Mouse (Mus musculus) thymus, postnatal 14 days (tissue): ENCODE data around the gene Rasgef1a.
A peak's percentile ranks its signal among the peaks of the same experiment; 100 is the strongest.

Experiments
- DNase-seq: peaks from one replicate; pipeline ENCODE4 v3.0.0; 2021

Gene Rasgef1a

DNA sequence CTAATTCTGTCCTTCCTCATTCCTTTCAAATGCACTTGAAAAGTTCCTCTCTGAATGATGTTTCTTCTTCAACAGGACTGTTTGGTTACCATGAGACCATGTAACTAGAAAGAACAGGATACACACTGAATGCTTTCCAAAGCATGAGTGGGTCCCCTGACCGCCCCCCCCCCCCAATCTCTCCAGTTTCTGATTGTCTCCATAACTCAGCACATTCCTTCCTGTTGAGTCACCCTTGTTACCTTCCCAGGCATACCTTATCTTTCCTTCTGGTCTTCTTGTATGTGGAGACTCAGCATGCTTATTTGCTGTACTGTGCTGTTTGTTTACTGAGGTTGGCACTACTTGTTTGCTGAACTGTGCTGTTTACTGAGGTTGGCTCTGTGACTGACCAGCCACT, 20.2 kb downstream of the Rasgef1a start:
- DNase-seq, result no peak

DNA sequence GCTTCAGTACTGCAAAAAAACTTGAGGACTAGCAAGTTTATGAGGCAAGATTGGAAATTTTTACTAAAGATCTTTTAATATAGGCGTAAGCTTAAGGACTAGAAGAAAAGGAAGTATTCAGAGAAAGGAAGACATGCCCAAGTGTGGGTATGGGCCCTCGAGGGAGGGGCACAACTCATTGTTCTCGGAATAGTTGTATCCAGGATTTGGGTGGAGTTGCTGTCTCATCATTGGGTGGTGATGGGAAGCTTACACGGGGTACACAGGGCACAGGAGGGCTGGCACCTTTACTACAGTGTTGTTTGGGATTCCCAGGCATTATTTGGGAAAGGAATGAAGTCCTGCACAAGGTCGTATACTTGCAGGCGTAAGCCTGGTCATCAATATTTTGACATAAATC, 24.4 kb downstream of the Rasgef1a start:
- DNase-seq, result no peak

DNA sequence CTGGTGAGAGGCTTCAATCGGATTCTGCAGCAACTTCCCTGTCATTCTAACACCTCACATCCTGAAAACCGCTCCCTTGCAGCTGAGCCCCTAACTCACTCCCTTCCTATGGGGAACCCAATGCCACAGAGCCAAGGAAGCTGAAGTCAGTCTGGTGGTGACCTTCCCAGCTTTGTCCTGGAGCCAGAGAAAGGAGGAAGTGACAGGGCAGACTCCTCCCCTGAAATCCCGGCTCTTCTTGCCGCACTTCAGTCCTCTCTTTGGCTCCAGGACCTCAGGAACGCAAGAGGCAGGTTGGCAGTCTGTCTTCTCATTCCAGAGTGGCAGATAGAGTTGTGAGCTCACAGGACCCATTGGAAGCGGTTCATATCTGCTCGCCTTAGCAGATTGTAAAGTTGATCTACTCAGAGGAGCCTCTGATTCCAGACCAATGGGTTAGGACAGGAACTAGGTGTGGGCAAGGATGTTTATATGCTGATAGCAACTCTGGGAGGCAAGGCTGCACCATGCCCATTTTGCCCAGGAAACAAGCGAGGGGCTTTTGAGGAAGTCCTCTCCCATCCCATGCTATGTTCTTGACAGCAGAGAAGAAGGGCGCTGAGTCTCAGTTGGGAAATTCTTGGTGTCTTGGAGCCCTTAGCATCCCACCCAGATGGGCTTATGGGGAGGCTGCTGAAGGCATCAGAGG, 25.0 kb downstream of the Rasgef1a start:
- DNase-seq, result no peak

DNA sequence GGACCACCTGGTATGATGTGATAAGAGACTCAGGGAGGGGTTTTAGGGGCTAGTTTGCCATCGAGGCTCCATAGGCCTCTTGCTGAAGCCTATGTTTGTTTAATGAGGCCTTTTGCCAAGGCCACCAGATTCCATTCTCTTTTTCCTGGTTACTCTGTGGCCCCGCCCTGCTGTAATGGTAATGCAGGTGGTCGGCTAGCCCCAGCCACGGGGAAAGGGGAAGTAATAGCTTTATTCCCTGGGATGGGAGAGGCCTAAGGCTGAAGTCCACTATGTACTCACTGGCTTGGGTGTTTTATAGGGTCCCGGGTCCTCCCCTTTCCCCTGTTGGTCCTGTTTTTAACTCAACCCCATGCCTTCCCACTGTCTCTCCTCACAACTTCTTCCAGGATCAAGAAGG, 25.6 kb downstream of the Rasgef1a start:
- DNase-seq, result no peak

DNA sequence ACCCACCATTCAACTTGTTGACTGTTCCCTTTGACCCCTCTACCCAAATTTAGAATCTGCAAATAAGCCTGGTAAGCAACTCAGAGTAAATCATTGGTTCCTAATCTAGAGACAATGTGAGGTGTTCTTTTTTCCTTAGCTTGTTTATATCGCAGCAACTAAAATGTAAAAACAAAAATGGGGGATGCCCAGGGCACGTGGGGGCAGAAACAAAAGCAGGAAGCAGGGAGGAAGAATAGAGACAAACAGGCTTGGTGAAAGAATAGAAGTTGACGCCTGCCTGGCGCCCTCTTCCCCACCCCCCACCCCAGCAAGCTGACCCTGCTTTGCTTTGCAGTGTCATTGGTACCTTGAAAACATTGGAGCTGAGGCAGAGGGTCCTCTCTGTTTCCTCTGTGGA, 33.9 kb downstream of the Rasgef1a start:
- DNase-seq, result no peak

DNA sequence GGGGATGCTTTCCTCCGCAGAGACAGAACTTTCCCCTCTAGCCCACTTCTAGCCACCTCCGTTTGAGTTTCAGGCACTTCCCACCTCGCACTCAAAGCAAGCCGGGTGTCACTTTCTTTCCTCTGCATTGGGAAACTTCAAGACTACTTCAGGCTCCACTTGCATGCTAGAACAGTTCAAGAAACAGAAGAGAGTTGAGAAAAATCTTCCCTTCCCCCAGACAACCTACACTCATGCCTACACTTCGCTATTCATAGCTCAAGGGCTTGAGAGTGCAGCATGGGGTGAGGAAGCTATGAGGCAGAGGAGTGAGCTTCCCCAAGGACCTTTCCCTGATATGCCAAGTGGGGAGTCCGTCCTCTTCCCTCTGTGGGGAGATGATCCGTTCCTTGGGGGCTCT, 34.7 kb downstream of the Rasgef1a start:
- no peak for DNase-seq

DNA sequence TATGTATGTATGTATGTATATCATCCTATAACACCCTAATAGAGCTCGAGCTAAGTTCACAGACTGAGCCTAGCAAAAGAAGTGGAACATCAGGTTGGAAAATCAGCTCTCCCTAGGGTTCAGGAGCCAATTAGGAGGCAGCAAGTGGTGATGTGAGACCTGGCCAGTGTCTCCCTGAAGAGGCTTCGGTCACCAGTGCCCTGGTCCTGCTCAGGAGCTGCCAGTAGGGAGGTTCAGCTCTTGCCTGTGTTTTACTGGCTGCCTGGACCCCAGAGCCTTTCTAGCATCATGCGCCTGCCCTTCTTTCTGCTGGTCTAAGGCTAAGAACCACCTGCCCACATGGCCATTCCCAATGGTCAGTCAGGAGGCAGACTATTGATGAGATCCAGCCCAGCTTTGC, 35.3 kb downstream of the Rasgef1a start:
- DNase-seq, result no peak

DNA sequence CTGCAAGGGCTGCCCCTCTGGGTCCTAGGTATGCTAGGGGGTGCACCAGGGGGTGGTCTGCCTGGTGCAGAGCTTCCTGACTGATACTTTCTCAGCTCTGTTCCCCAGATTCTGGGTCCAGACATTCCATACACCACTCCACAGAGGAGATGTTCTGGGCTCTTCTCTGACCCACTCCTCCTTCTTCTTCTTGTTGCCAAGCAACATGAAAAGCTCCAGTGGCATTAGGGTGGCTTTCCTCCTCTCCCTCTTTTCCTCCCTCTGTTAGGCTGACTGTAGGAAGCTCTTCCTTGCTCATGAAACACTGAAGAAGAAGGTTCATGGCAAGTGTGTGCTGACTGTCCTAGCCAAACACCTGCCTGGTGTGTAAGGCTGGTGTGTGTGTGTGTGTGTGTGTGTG, 35.7 kb downstream of the Rasgef1a start:
- no peak for DNase-seq

DNA sequence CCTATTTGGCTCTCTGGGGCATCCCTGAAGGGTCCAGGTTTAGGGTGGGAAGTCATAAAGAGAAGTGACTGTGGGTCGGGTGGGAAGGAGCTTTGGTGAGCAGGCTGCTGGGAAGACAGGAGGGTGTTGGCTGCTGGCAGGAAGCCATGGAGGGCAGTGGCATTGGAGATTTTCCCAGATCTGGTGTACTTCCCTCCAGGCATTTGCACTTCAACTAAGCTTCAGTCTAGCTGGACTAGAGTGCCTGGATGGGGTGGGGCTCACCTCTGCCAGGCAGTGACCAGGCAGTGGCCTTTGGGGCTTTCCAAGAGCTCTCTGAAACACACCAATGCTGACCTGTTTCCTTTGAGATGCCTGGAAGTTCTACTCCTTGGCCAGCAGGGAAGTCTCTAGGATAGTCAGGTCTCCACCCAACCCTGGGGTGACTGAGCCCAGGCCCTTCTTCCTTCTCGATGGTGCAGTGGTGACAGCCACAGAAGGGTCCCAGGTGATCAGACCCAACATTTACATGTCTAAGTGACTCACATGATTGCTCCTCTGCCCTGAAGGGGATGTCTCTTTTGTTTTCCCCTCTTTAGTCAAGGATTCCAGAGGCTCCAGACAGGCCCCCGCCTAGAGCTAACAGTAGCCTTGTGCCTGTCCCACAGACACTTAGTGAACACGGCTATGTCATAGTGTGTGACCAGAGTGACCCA, 36.7 kb downstream of the Rasgef1a start:
- no peak for DNase-seq

DNA sequence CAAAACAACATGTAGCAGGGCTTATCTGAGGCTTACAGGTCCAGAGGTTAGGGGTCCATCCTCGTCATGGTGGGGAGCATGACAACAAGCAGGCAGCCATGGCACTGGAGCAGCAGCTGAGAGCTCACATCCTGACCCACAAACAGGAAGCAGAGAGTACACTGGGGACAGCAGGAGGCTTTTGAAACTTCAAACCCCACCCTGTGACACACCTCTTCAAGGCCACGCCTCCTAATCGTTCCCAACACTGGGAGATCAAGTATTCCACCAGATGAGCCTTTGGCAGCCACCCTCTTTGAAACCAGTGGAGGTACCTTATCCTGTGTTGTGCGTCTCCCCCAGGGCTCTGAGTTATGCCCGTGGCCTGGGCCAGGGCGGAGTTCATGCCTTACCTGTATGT, 38.5 kb downstream of the Rasgef1a start:
- no peak for DNase-seq

DNA sequence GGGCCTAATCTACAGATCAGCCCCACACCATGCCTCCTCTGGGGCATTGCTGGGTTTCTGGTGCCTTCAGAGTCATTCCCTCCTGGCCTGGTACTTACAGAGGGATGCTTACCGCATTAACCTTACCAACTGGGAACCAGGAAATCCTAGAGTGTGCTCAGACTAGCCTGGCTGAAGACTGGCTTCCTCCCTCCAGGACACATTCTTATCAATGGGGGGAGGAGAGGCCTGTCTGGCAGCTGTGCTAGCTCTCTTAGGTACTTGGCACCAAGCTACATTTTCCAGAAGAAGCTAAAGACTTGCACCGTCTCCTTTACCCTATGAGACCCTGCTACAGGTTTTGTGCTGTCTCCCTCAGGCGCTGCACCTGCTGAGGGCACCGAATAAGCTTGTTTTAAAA, 40.2 kb downstream of the Rasgef1a start:
- no peak for DNase-seq

DNA sequence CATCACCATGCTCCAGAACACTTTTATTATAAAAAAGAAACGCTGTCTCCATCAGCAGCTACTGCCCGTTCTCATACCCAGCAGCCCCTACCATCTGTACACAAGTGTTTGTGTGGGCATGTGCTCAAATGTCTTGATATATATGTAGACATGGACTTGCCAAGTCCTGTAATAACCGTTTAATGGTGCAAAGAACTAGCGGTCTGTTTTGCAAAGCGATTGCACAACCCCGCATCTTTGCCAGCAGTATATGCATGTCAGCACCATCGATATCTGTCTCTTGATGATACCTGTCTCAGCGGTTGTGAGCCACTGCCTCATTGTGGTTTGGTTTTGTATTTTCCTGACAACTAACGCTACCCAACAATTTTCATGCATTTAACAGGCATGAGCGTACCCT, 44.0 kb downstream of the Rasgef1a start:
- DNase-seq, result no peak

DNA sequence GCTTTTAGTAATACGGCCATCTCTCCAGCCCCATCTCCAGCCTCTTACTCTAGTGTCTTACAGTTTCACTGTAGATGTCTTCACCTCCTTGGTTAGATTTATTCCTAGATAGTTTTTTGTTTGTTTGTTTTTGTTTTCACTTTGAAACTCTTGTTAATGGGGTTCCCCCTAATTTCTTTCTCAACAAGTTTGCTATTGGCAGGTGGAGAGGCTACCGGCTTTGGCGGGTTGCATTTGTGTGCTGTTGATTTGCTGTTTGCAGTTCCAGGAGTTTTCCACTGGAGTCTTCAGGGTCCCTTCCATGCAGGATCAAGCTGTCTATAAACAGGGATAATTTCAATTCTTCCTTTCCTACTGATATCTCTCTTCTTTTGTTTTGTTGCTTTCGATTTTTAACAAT, 50.0 kb downstream of the Rasgef1a start:
- DNase-seq, result no peak

DNA sequence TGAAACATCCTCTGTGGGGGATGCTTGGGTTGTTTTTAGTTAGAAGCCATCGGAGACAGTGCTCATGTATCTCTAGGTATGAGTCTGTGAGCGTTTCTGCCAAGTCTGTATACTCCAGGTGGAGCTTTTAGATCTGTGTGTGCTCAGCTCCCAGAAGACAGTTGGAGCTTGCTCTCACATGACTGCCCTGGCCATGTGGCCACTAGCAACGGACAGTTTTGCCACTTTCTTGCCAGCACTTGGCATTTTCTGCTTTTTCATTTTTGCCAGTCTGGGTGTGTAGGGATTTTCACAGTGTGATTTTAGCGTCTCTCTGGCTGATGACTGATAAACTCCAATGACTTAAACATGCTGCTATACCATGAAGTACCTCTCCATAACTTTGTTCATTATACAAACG, 52.0 kb downstream of the Rasgef1a start:
- DNase-seq, result no peak

DNA sequence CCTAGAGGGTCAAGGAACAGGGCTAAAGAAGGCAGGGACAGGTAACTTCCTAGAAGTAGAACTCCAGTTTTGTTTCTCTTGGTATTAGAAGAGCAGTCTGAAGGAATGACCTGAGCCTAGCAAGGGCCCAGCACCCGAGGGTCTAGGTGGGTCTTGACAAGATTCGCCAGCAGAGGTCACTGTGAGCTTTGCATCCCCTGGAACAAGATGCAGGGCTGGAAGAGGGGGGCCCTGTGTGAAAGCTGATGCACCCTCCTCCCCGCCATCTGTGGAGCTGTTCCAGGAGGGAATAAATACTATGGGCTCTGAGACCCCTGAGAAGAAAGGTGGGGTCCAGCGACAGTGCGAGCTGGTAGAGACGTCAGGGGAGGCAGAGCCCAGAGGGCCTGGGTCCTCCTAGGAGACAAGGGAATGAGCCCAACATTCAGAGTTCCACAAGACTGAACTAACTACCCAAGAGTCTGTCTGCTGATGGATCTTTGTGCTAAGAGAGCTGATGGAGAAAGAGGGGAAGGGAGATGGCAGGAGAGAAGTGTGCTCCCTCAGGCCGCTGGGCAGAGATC, 53.8 kb downstream of the Rasgef1a start:
- peak; percentile 61 for DNase-seq

DNA sequence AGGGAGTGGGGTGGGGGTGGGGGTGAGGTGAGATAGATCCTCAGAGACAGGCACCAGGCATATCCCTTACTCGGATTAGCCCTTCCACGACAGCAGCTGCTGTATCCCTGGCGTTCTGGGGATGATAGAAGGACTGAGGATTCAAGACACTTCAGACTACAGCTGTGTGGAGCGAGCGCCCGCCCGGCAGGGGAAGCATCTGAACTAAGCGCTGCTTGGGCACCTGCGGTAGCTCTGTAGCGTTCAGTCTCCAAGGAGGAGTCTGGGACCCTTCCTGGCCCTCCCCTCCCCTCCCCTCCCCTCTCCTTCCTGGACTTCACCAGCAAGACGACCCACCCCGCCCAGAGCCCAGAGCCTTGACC, 54.6 kb downstream of the Rasgef1a start:
- peak; percentile 27 for DNase-seq

DNA sequence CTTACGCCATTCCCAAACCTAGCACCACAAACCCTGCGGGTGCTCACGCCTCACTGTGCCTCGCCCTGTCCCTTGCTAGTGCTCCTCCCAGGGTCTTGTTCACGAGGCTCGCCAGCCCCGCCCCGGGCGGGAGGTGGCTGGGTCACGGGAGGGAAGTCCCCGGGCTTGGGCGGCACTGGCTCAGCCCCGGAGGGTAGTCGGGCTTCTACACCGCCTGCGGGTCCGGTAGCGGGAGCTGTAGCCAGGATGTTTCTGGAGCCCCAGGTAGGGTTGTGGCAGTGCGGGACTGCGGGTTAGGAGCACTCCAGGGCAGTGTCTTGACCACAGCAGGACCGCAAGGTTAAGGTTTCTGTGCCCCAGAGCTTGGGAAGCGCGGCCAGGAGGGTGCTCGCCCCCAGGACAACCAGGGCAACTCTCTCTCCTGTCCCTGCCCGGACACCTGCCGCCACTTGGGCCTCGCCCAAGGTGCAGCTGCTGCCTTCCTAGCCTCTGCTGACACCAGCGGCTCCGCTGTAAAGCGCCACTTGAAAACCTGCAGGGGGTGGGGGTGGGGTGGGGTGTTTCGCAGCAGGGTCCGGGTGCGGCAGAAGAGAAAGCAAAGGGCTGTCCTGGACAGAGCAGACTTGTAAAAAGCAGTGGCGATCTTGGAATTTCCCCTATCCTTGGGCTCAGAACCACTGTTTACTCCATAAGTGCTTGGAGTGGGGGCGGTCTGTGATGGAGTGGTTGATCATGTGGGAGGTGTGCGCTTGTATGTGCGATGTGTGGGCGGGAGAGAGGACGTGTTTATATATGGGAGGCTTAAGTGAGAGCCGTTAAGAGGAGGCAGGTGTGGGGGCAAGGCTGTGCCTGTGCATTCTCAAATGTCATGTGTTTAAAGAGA, 55.2 kb downstream of the Rasgef1a start:
- DNase-seq, result peak; percentile 48

DNA sequence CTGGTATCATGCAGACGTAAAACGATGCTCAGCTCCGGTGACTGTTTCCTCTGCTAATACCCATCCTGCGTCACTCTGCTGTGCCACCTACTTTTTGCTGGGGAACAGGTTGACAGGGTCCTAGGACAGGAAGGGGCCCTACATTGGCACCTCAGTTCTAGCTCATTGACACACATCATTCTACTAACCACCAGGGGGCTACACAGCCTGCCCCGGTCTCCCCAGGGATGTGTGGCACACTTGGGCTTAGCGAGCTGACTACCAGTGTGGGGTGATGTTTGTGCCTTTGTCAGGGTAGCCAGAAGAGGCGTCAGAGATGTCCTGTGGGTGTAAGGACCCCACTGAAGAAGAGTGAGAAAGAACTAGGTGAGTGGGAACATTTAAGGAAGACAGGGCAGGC, 56.5 kb downstream of the Rasgef1a start:
- DNase-seq, result peak; percentile 21

DNA sequence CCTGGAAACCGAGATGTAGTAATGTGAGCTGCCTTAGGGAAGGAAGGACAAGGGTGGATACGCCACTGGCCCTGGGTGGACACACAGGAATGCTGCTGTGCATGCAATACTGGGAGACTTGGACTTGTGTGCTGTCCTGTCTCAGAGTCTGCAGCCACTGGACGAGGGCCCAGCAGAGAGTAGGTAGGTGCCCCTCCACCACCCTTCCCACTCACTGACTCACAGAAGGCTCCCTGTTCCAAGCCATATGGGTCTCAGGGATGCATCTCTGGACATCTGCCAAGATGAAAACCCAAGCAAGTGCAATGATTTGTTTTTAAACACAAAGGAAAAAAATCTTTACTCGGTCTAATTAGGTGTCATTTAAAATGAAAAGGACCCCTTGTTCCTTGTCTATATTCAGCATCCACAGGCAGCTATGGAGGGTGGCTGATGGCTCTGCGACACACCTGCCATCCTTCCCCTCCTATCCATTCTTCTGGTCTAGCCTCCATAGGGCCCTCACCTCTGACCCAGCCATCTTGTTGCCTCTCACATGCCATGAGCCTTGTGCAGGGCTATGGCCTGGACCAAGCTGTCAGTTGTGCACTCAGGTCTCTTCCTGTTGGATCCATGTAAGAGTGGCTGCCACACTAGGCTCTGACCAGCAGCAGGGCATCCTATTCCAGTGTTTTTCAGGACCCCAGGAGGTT, 59.2 kb downstream of the Rasgef1a start:
- no peak for DNase-seq

DNA sequence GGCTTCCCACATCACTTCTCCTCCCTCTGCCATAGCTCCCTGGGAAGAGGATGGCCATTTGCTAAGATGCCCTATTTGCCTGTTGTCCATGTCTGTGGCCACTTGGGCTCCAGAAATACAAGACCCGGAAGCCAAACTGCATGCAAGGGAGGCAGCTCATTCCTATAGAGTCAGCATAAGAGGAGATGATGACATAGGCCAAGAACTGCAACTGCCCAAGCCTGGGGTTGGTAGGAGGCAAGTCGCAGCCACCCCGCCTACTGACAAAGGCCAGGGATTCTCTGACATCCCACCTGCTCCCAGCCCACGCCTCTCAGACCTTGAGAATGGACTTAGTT, 59.7 kb downstream of the Rasgef1a start:
- no peak for DNase-seq

DNA sequence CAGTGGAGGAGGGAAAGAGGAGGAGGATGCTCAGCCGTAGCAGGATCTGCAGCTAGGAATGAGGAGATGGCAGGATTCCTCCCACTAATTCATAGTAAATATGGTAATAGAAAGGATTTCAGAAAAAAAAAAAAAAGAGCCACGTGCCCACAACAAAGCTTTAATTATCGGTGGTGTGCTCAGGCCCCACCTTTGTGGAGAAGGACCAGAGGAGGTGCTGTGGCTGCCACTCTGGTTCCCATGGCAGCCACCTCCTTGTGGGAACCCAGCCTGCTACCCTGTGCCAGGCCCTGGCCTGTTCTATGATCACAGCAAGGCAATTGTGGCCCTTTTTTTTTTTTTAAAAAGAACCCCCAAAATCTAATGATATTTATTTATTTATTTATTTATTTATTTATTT, 60.2 kb downstream of the Rasgef1a start:
- DNase-seq, result no peak

DNA sequence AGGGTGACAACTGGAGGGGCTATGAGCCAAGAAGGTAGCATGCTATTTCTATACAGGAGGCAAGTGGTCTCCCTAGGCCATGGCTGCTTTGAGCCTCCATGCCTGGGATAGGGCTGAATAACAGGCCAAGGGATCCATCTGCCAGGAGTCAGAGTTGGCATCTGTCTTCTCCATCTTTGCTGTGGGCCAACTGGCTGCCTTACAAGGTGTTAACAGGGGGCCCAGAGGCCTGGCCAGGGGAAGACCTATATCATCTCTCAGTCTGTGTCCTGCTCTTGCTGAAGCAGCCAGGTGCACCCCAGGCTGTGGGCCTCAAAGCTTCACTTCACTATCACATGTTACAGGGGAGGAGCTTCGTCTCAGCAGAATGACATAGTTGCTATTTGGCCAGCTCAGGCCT, 60.9 kb downstream of the Rasgef1a start:
- DNase-seq, result no peak

DNA sequence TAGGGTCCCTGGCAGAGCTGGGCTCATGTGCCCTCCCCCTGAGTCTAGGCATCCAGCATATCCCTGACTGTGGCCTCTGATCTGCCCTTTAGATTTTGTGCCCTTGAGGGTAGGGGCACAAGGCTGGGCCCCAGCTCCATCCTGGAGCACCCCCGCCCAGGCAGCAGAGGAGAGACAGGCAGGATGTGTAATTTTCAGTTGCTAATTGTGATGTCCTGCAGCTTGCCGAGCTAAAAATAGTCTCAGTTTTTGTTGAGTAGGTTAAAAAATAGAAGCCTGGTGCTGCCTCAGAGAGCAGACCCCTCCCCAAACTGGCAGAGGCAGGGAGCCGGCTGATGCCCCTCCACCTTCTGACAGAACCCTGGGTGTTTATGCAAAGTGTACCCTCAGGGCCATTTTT, 62.9 kb downstream of the Rasgef1a start:
- DNase-seq, result no peak
